Mouse (Mus musculus) hindbrain, embryonic 16.5 days (tissue): ENCODE results near the gene Clpb. TPM values are rescaled to one million over a fixed set of nuclear protein-coding genes. Genes with fewer than 3 reads are reported as not detected.

Source experiments
- ATAC-seq: fragments of 200-750 bp; cut with Nextera tagmentation; 2 replicates; pipeline ENCODE4 v1.8.0; 2017; ENCODE audit warnings: moderate TSS enrichment, moderate library complexity
- H3K27ac ChIP-seq: fragments of 300-500 bp; sonication (generic); 2 replicates; pipeline ENCODE4 v1.5.1; 2014; ENCODE audit warnings: low read depth, mild to moderate bottlenecking, control low read depth, low read length, moderate library complexity
- H3K27me3 ChIP-seq: fragments of 300-500 bp; sonication (generic); replicated peaks from 2 replicates; pipeline ENCODE4 v1.6.1; 2014; ENCODE audit warnings: low read length; ENCODE audit not compliant: control insufficient read depth, insufficient read depth
- H3K36me3 ChIP-seq: fragments of 300-500 bp; sonication (generic); 2 replicates; pipeline ENCODE4 v1.6.1; 2014; ENCODE audit warnings: mild to moderate bottlenecking, low read length, moderate library complexity, mixed read lengths; ENCODE audit not compliant: control insufficient read depth, insufficient read depth
- H3K4me1 ChIP-seq: fragments of 300-500 bp; sonication (generic); 2 replicates; pipeline ENCODE4 v1.6.1; 2014; ENCODE audit warnings: low read depth, low read length; ENCODE audit not compliant: control insufficient read depth, insufficient read depth
- H3K4me2 ChIP-seq: fragments of 300-500 bp; sonication (generic); 2 replicates; pipeline ENCODE4 v1.6.1; 2014; ENCODE audit warnings: mild to moderate bottlenecking, low read length, control low read depth, moderate library complexity
- H3K4me3 ChIP-seq: fragments of 300-500 bp; sonication (generic); 2 replicates; pipeline ENCODE4 v1.5.1; 2014; ENCODE audit warnings: mild to moderate bottlenecking, low read length, control low read depth, moderate library complexity
- H3K9ac ChIP-seq: fragments of 300-500 bp; sonication (generic); 2 replicates; pipeline ENCODE4 v1.6.1; 2014; ENCODE audit warnings: low read depth, mild to moderate bottlenecking, control low read depth, low read length, moderate library complexity
- H3K9me3 ChIP-seq: fragments of 300-500 bp; sonication (generic); 2 replicates; pipeline ENCODE4 v1.6.1; 2014; ENCODE audit warnings: mild to moderate bottlenecking, low read length, moderate library complexity; ENCODE audit not compliant: control insufficient read depth
- WGBS: fragments of 180-500 bp; shearing (Covaris S2); extraction: QIAGEN DNeasy Blood & Tissue Kit; methylation state at CpG from one replicate; pipeline ENCODE4 v1.1.7; 2014; 5-methylcytosine and 5-hydroxymethylcytosine counted together
- polyA plus RNA-seq: library from polyadenylated mRNA; unstranded; fragments of >200 nt; fragmentation: Nextera tagmentation; extraction: Ambion mirVana; gene quantifications from 2 replicates; pipeline ENCODE4 v1.2.1, GENCODE M21; 2015

The Clpb gene
- polyA plus RNA-seq, 1 experiment from 2014 or later: 47.3 TPM

DNA sequence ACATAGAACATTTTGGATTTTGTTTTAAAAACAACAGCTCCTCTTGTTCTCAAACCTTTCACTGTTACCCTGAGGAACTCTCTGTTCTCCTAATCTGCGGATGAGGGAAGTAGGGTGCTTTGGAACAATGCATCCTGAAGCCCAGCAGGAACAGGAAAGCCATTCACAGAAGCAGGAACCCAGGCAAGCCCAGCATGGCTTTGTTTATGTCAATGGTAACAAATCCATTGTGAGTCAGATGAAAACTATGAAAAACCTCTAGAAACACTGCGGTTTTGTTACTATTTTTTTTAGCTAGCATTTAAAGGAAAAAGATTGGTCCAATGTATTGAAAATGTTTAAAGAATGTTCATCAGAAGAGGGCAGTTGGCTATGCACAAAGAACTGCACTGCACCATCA, 35.0 kb upstream of the Clpb start:
- no peak overlapping the region for H3K9ac ChIP-seq
- no peaks in the 10 kb centered on the region for H3K36me3 ChIP-seq
- WGBS: 60% methylated on average over 2 of the region's 2 CpGs
- ATAC-seq: no peak
- no peaks in the 10 kb centered on the region for H3K4me1 ChIP-seq
- no peak overlapping the region for H3K4me2 ChIP-seq
- no peaks in the 10 kb centered on the region for H3K9me3 ChIP-seq
- no peak overlapping the region for H3K27ac ChIP-seq
- no peaks in the 10 kb centered on the region for H3K27me3 ChIP-seq
- H3K4me3 ChIP-seq: no peak overlapping the region

DNA sequence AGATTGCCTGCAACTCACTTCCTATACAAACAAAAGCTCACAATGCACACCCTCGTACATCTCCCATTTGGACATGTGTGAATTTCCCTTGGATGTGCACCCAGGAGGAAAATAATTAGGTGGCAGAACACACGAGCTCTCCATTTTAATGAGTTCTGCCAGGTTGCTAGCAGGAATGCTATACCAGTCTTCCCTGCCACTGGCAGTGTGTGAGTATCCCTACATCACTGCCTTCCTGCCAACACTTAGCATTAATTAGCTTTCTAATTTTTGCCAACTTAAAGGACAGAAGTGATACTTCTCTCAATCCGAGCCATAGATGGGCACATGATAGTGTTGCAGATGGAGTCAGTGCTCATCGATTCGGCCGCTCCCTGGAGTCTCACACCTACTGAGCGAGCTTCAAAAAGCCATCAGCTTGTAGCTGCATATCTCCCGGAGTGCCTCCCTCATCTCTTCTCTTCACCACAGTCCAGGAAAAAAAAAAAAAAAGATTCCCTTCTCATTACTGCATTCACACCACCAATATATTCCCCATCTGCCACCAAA, 29.7 kb upstream of the Clpb start:
- 65% methylated on average over 8 of the region's 8 CpGs for WGBS
- H3K27ac ChIP-seq: no peak overlapping the region
- no peak overlapping the region for H3K4me2 ChIP-seq
- no peak overlapping the region for H3K4me3 ChIP-seq
- H3K27me3 ChIP-seq: no peaks in the 10 kb centered on the region
- H3K9me3 ChIP-seq: no peaks in the 10 kb centered on the region
- ATAC-seq: peak; percentile 48
- no peak overlapping the region for H3K9ac ChIP-seq
- H3K36me3 ChIP-seq: no peaks in the 10 kb centered on the region
- no peaks in the 10 kb centered on the region for H3K4me1 ChIP-seq

DNA sequence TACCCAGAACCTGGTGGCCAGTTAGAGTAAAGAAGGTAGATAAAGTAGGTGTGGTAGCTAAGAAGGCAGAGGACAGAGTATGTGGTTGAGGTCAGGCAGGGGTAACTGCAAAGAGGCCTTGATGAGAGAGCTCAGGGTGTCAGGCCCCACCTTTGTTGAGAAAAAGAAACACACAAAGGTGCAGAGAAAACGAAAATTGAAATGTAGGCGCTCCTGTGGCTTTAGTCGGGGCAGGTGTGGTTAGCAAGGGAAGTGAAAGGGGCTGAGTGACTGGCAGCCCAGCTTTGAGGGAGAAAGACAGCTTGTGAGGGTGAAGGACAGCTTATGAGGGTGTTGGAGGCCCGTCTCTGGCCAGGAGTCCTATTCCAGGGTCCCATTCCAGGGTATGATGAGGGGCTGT, 28.9 kb upstream of the Clpb start:
- ATAC-seq: no peak
- 79% methylated on average over 4 of the region's 4 CpGs for WGBS
- no peak overlapping the region for H3K4me3 ChIP-seq
- no peak overlapping the region for H3K4me2 ChIP-seq
- no peaks in the 10 kb centered on the region for H3K4me1 ChIP-seq
- no peak overlapping the region for H3K9ac ChIP-seq
- no peaks in the 10 kb centered on the region for H3K9me3 ChIP-seq
- no peaks in the 10 kb centered on the region for H3K36me3 ChIP-seq
- H3K27ac ChIP-seq: no peak overlapping the region
- H3K27me3 ChIP-seq: no peaks in the 10 kb centered on the region

DNA sequence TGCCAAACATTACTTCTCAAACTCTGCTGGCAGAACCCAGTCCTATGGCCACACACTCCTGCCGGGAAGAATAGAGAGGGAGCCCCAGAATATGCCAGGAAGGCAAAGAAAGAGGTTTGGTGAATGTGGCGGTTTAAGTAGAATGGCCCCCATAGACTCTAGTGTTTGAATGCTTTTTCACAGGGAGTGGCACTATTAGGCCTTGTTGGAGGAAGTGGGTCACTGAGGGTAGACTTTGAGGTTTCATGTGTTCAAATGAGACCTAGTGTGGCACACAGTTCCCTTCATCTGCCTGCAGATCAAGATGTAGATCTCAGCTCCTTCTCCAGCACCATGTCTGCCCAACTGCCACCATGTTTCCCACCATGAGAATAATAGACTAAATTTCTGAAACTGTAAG, 27.4 kb upstream of the Clpb start:
- ATAC-seq: no peak
- Histone ChIP-seq H3K4me1 (no peaks in the 10 kb centered on the region), H3K9ac (no peak overlapping the region), H3K27ac (no peak overlapping the region), H3K4me2 (no peak overlapping the region), H3K9me3 (no peaks in the 10 kb centered on the region), H3K4me3 (no peak overlapping the region), H3K27me3 (no peaks in the 10 kb centered on the region), H3K36me3 (no peaks in the 10 kb centered on the region)
- 94% methylated on average over 2 of the region's 2 CpGs for WGBS

DNA sequence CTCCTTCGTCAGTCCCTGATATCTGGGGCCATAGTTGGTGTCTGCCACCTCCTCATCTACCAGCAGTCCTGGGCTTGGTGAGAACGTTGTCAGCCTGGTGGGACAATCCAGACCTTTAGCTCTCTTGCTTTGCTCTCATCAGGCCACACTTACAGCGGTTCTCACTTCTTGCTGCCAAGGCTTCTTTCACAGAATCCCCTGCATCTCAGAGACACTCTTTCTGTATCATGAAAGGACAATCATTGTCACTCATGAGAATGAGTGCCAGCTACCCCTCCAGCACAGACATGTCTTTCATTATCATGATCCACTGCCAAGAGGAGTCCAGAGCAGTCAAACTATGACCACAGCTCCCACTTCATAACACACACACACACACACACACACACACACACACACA, 19.6 kb upstream of the Clpb start:
- H3K9me3 ChIP-seq: no peaks in the 10 kb centered on the region
- H3K27ac ChIP-seq: no peak overlapping the region
- WGBS: 82% methylated on average over 3 of the region's 3 CpGs
- no peak overlapping the region for H3K9ac ChIP-seq
- no peak overlapping the region for H3K4me2 ChIP-seq
- ATAC-seq: no peak
- no peak overlapping the region for H3K4me3 ChIP-seq
- no peaks in the 10 kb centered on the region for H3K4me1 ChIP-seq
- no peaks in the 10 kb centered on the region for H3K36me3 ChIP-seq
- H3K27me3 ChIP-seq: no peaks in the 10 kb centered on the region

DNA sequence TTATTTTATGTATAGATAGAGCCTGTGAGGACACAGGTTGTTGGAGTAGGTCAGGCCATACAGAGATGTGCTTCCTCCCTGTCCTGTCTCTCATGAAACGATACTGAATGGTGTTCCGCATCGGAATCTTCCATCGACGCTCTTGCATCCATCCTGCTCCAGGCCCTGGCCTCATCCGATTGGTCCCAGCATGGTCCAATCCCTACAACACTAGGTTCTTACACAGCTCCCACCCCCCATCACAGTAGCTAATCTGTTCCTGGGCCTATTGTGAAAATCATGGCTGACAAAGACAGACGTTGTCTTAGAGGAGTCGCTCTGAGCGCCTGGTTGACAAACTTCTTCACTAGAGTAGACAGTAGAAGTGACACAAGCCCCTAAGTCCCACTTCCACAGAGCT, 13.7 kb upstream of the Clpb start:
- no peaks in the 10 kb centered on the region for H3K4me1 ChIP-seq
- H3K9ac ChIP-seq: no peak overlapping the region
- no peaks in the 10 kb centered on the region for H3K27me3 ChIP-seq
- 83% methylated on average over 9 of the region's 9 CpGs for WGBS
- no peaks in the 10 kb centered on the region for H3K9me3 ChIP-seq
- no peaks in the 10 kb centered on the region for H3K36me3 ChIP-seq
- H3K4me2 ChIP-seq: no peak overlapping the region
- no peak overlapping the region for H3K4me3 ChIP-seq
- no peak overlapping the region for H3K27ac ChIP-seq
- ATAC-seq: no peak

DNA sequence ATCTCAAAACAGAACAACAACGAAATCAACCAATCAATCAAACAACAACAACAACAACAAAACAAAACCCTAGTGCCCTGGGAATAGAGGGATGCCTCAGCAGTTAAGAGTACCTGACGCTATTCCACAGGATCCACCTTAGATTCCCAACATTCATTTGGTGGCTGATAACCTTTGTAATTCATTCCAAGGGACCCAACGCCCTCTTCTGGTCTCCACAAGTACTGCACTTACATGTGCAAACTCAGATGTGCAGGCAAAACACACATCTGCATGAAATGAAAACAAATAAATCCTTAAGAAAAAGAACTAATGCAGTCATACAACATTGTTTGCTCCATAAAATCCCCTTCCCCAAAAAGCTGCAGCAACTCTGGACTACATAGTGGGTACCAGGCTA, 12.9 kb upstream of the Clpb start:
- 32% methylated on average over 3 of the region's 3 CpGs for WGBS
- no peak overlapping the region for H3K9ac ChIP-seq
- H3K27me3 ChIP-seq: no peaks in the 10 kb centered on the region
- no peak for ATAC-seq
- no peaks in the 10 kb centered on the region for H3K36me3 ChIP-seq
- no peaks in the 10 kb centered on the region for H3K9me3 ChIP-seq
- H3K4me3 ChIP-seq: no peak overlapping the region
- no peaks in the 10 kb centered on the region for H3K4me1 ChIP-seq
- no peak overlapping the region for H3K27ac ChIP-seq
- no peak overlapping the region for H3K4me2 ChIP-seq

DNA sequence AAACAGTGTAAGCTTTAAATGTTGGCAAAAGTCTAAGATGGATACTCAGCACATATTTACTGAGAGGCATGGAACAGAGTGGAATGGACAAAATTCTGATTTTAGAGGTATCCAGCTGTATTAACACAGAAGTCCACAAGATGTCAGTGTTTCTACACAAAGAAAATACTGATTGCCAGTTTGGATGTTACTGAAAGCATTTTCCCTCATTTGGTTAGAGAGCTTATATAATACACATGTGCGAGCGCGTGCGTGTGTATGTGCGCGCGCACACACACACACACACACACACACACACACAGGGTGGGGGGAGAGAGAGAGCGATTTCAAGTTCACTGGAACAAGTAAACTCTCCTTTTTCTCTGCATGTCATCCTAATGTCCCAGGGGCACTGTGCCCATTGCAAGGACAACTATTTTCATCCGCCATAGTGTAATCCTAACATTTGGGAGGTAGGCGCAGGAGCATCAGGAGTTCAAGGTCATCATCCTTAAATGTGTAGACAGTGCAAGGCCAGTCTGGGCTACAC, 9.7 kb upstream of the Clpb start:
- no peaks in the 10 kb centered on the region for H3K36me3 ChIP-seq
- no peaks in the 10 kb centered on the region for H3K4me1 ChIP-seq
- peak; percentile 77 for ATAC-seq
- H3K9ac ChIP-seq: 0 out of 2 replicates have a peak overlapping the region, but pooled peaks have one; percentile 29
- H3K4me2 ChIP-seq: peak overlapping the region; percentile 51
- peak overlapping the region; percentile 14; the same call in 1 of the 2 replicates for H3K4me3 ChIP-seq
- H3K27me3 ChIP-seq: no peaks in the 10 kb centered on the region
- H3K9me3 ChIP-seq: no peaks in the 10 kb centered on the region
- no peak overlapping the region for H3K27ac ChIP-seq
- 38% methylated on average over 10 of the region's 10 CpGs for WGBS

DNA sequence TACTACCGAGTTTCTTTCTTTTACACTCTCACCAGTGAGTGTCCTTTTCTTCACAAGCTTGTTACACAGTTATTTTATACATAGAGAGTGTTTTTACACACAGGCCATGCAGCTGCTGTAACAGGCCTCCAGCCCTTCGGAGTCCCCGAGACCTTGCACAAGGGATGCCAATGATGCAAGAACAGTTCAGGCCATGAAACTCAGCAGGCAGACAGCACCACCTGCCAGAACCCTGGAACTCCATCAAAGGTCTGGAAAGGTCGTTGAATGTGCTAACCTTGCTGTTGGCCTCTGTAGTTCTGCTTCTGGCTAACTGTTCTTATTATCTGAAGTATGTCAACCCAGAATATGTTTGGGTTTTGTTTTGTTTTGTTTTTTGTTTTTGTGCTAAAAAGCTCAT, 8.5 kb upstream of the Clpb start:
- Histone ChIP-seq H3K27ac (no peak overlapping the region), H3K27me3 (no peaks in the 10 kb centered on the region), H3K4me1 (no peaks in the 10 kb centered on the region), H3K36me3 (no peaks in the 10 kb centered on the region), H3K4me3 (no peak overlapping the region), H3K4me2 (no peak overlapping the region), H3K9me3 (no peaks in the 10 kb centered on the region), H3K9ac (no peak overlapping the region)
- no peak for ATAC-seq
- 65% methylated on average over 4 of the region's 4 CpGs for WGBS

DNA sequence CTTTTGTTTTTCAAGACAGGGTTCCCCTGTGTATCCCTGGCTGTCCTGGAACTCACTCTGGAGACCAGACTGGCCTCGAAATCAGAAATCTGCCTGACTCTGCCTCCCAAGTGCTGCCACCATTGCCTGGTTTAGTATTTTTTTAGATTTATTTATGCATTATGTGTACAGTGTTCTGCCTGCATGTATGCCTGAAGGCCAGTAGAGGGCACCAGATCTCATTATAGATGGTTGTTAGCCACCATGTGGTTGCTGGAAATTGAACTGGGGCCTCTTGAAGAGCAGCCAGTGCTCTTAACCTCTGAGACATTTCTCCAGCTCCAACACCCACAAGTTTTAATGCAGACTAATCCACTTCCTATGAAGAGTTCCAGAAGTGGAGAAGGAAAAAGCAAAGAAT, 1.4 kb upstream of the Clpb start:
- no peak overlapping the region for H3K27ac ChIP-seq
- H3K9ac ChIP-seq: no peak overlapping the region
- no peaks in the 10 kb centered on the region for H3K36me3 ChIP-seq
- H3K4me3 ChIP-seq: no peak overlapping the region
- WGBS: 88% methylated on average over 1 of the region's 1 CpGs
- no peaks in the 10 kb centered on the region for H3K9me3 ChIP-seq
- peaks cover 25% of the 10 kb centered on the region for H3K4me1 ChIP-seq
- no peaks in the 10 kb centered on the region for H3K27me3 ChIP-seq
- no peak overlapping the region for H3K4me2 ChIP-seq
- no peak for ATAC-seq
